Mouse (Mus musculus) MEL (cell line): Measurements from ENCODE around the gene Lrrn3. TPM values are rescaled to one million over a fixed set of nuclear protein-coding genes. Genes with fewer than 3 reads are reported as not detected.

Experiments
- DNase-seq: peaks from one replicate; pipeline ENCODE4 v3.0.0; 2011; ENCODE audit warnings: low read depth, low spot score
- H3K27ac ChIP-seq: 2 replicates; pipeline ENCODE4 v1.5.1; 2012; ENCODE audit warnings: low read depth, mild to moderate bottlenecking, control low read depth, low read length, moderate library complexity; ENCODE audit not compliant: control insufficient read depth
- H3K27me3 ChIP-seq, 2 experiments: fragments of 150-350 bp in 1 of 2; sonication (generic) in 1 of 2; 2 replicates each; pipeline ENCODE4 v1.6.1; 2012; ENCODE audit warnings: low read length in 2 of 2, mild to moderate bottlenecking in 2 of 2, improper control_type of control experiment in 1 of 2, moderate library complexity in 1 of 2; ENCODE audit not compliant: insufficient read depth in 2 of 2, control insufficient read depth in 1 of 2
- H3K36me3 ChIP-seq, 2 experiments: 2 replicates each; pipeline ENCODE4 v1.6.1; 2012 to 2014; ENCODE audit warnings: low read length in 2 of 2, improper control_type of control experiment in 1 of 2, inconsistent platforms in 1 of 2, mild to moderate bottlenecking in 1 of 2; ENCODE audit not compliant: insufficient read depth in 2 of 2, control insufficient read depth in 1 of 2
- H3K4me1 ChIP-seq, 2 experiments: fragments of 150-350 bp in 1 of 2; sonication (generic) in 1 of 2; 2 replicates each; pipeline ENCODE4 v1.6.1; 2012; ENCODE audit warnings: low read length in 2 of 2, improper control_type of control experiment in 1 of 2, mild to moderate bottlenecking in 1 of 2; ENCODE audit not compliant: insufficient read depth in 2 of 2, control insufficient read depth in 1 of 2
- H3K4me3 ChIP-seq, 2 experiments: fragments of 150-350 bp in 1 of 2; sonication (generic) in 1 of 2; 2 replicates each; pipeline ENCODE4 v1.5.1; 2012; ENCODE audit warnings: low read depth in 2 of 2, low read length in 2 of 2, mild to moderate bottlenecking in 2 of 2, moderate library complexity in 2 of 2, control low read depth in 1 of 2, improper control_type of control experiment in 1 of 2; ENCODE audit not compliant: control insufficient read depth in 1 of 2, insufficient read depth in 1 of 2
- H3K79me2 ChIP-seq: 2 replicates; pipeline ENCODE4 v1.6.1; 2012; ENCODE audit warnings: mild to moderate bottlenecking, low read length, moderate library complexity; ENCODE audit not compliant: control insufficient read depth, poor library complexity, insufficient read depth
- H3K9ac ChIP-seq: 2 replicates; pipeline ENCODE4 v1.6.1; 2012; ENCODE audit warnings: low read depth, mild to moderate bottlenecking, control low read depth, low read length, moderate library complexity; ENCODE audit not compliant: control insufficient read depth, poor library complexity, severe bottlenecking
- H3K9me3 ChIP-seq: fragments of 150-350 bp; sonication (generic); replicated peaks from 2 replicates; pipeline ENCODE4 v1.6.1; 2012; ENCODE audit warnings: mild to moderate bottlenecking, low read length, improper control_type of control experiment, moderate library complexity; ENCODE audit not compliant: insufficient read depth
- BHLHE40 ChIP-seq: IDR thresholded peaks from 2 replicates; pipeline ENCODE4 v1.6.1; 2012; ENCODE audit warnings: low read depth, mild to moderate bottlenecking, inconsistent platforms, low read length, improper control_type of control experiment, borderline replicate concordance
- CHD2 ChIP-seq: IDR thresholded peaks from 2 replicates; pipeline ENCODE4 v1.6.1; 2011; ENCODE audit warnings: low read length, improper control_type of control experiment
- E2F4 ChIP-seq: IDR thresholded peaks from 2 replicates; pipeline ENCODE4 v1.6.1; 2011; ENCODE audit warnings: low read depth, low read length, improper control_type of control experiment, borderline replicate concordance
- ETS1 ChIP-seq: IDR thresholded peaks from 2 replicates; pipeline ENCODE4 v1.6.1; 2012; ENCODE audit warnings: low read depth, mild to moderate bottlenecking, inconsistent platforms, low read length, improper control_type of control experiment, moderate library complexity
- JUND ChIP-seq: IDR thresholded peaks from 2 replicates; pipeline ENCODE4 v1.6.1; 2011; ENCODE audit warnings: low read depth, mild to moderate bottlenecking, improper control_type of control experiment, low read length
- KAT2A ChIP-seq: conservative IDR thresholded peaks from 2 replicates; pipeline ENCODE4 v1.6.1; 2012; ENCODE audit warnings: low read depth, low read length, improper control_type of control experiment, inconsistent platforms
- MAFK ChIP-seq: IDR thresholded peaks from 2 replicates; pipeline ENCODE4 v1.6.1; 2011; ENCODE audit warnings: low read depth, mild to moderate bottlenecking, low read length, improper control_type of control experiment, borderline replicate concordance
- MXI1 ChIP-seq: IDR thresholded peaks from 2 replicates; pipeline ENCODE4 v1.6.1; 2011; ENCODE audit warnings: mild to moderate bottlenecking, low read depth, low read length, improper control_type of control experiment
- MYB ChIP-seq: IDR thresholded peaks from 2 replicates; pipeline ENCODE4 v1.6.1; 2011; ENCODE audit warnings: mild to moderate bottlenecking, low read depth, low read length, improper control_type of control experiment
- NRF1 ChIP-seq: IDR thresholded peaks from 2 replicates; pipeline ENCODE4 v1.6.1; 2014; ENCODE audit warnings: low read depth, mild to moderate bottlenecking, inconsistent platforms, low read length, improper control_type of control experiment, moderate library complexity; ENCODE audit not compliant: poor library complexity, insufficient read depth, severe bottlenecking
- RAD21 ChIP-seq: IDR thresholded peaks from 2 replicates; pipeline ENCODE4 v1.6.1; 2011; ENCODE audit warnings: mild to moderate bottlenecking, low read depth, low read length, improper control_type of control experiment
- RCOR1 ChIP-seq: IDR thresholded peaks from 2 replicates; pipeline ENCODE4 v1.6.1; 2012; ENCODE audit warnings: low read depth, mild to moderate bottlenecking, inconsistent platforms, low read length, improper control_type of control experiment
- USF1 ChIP-seq: IDR thresholded peaks from 2 replicates; pipeline ENCODE4 v1.6.1; 2014; ENCODE audit warnings: low read depth, mild to moderate bottlenecking, inconsistent platforms, low read length, improper control_type of control experiment, moderate library complexity
- USF2 ChIP-seq, 2 experiments: IDR thresholded peaks; 2 replicates each; pipeline ENCODE4 v1.6.1; 2011 to 2012; ENCODE audit warnings: improper control_type of control experiment in 2 of 2, low read length in 2 of 2, borderline replicate concordance in 1 of 2, inconsistent platforms in 1 of 2, low read depth in 1 of 2, mild to moderate bottlenecking in 1 of 2; ENCODE audit not compliant: insufficient read depth in 1 of 2
- ZC3H11A ChIP-seq: IDR thresholded peaks from 2 replicates; pipeline ENCODE4 v1.6.1; 2012; ENCODE audit warnings: low read depth, mild to moderate bottlenecking, inconsistent platforms, low read length, improper control_type of control experiment
- ZKSCAN1 ChIP-seq: IDR thresholded peaks from 2 replicates; pipeline ENCODE4 v1.6.1; 2012; ENCODE audit warnings: low read depth, mild to moderate bottlenecking, inconsistent platforms, low read length, improper control_type of control experiment, moderate library complexity
- ZNF384 ChIP-seq: IDR thresholded peaks from 2 replicates; pipeline ENCODE4 v1.6.1; 2012; ENCODE audit warnings: low read depth, mild to moderate bottlenecking, inconsistent platforms, low read length, improper control_type of control experiment
- polyA plus RNA-seq, 2 experiments: library from polyadenylated mRNA; stranded (reverse) in 1 of 2; unstranded in 1 of 2; fragments of >175 nt in 1 of 2; fragments of >200 nt in 1 of 2; gene quantifications; 2 replicates each; pipeline versions ENCODE4 v1.2.1 to v1.2.4; 2012; ENCODE audit warnings: low replicate concordance in 2 of 2, low read depth in 1 of 2; ENCODE audit not compliant: insufficient read length in 2 of 2, insufficient read depth in 1 of 2, missing spikeins in 1 of 2
- total RNA-seq: library from RNA; depleted of rRNA; stranded (reverse); fragments of 300-350 nt; gene quantifications from 2 replicates; pipeline ENCODE4 v1.2.3, GENCODE M21; 2012

Gene Lrrn3
- total and polyA plus RNA-seq, 3 experiments = not detected

GRCm38 (mm10) chr12:41510588-41510987 is 24.4 kb upstream of the Lrrn3 start:
- no peaks in the 10 kb centered on the region for H3K36me3 ChIP-seq
- H3K4me1 ChIP-seq = no peaks in the 10 kb centered on the region
- H3K79me2 ChIP-seq = no peaks in the 10 kb centered on the region
- H3K27me3 ChIP-seq = no peaks in the 10 kb centered on the region
- H3K9ac ChIP-seq = no peak overlapping the region
- H3K27ac ChIP-seq = no peak overlapping the region
- no peaks in the 10 kb centered on the region for H3K9me3 ChIP-seq
- no peak overlapping the region for H3K4me3 ChIP-seq
- no peak for TF ChIP-seq CHD2
- TF ChIP-seq ZKSCAN1 = no peak
- TF ChIP-seq E2F4 = no peak
- no peak for TF ChIP-seq USF2 (IDR thresholded peaks at IDR 0.05; ENCODE audit: borderline replicate concordance in 1 of 2, insufficient read depth in 1 of 2, low read depth in 1 of 2, low read length in 2 of 2)
- no peak for TF ChIP-seq MXI1
- TF ChIP-seq KAT2A = no peak
- no peak for TF ChIP-seq ZC3H11A
- no peak for TF ChIP-seq RAD21
- no peak for TF ChIP-seq MAFK
- no peak for TF ChIP-seq MYB
- no peak for TF ChIP-seq RCOR1
- DNase-seq = no peak

GRCm38 (mm10) chr12:41508610-41509009 is 22.4 kb upstream of the Lrrn3 start:
- H3K79me2 ChIP-seq = no peaks in the 10 kb centered on the region
- no peak overlapping the region for H3K27ac ChIP-seq
- H3K27me3 ChIP-seq = no peaks in the 10 kb centered on the region
- DNase-seq = no peak
- no peak overlapping the region for H3K9ac ChIP-seq
- H3K4me3 ChIP-seq = no peak overlapping the region
- no peaks in the 10 kb centered on the region for H3K9me3 ChIP-seq
- H3K36me3 ChIP-seq = no peaks in the 10 kb centered on the region
- no peaks in the 10 kb centered on the region for H3K4me1 ChIP-seq
- no peak for TF ChIP-seq MAFK
- TF ChIP-seq BHLHE40 = no peak
- TF ChIP-seq USF1 = no peak
- no peak for TF ChIP-seq E2F4
- TF ChIP-seq ETS1 = no peak
- no peak for TF ChIP-seq NRF1
- no peak for TF ChIP-seq JUND
- TF ChIP-seq ZNF384 = no peak
